Mouse (Mus musculus) kidney, embryonic 15.5 days (tissue): ENCODE measurements around the gene Twf2. TPM values are rescaled to one million over a fixed set of nuclear protein-coding genes. Genes with fewer than 3 reads are reported as not detected.
A peak's percentile ranks its signal among the peaks of the same experiment; 100 is the strongest.

Source experiments
- ATAC-seq: fragments of 200-750 bp; cut with Nextera tagmentation; replicated peaks from 2 replicates; pipeline ENCODE4 v1.8.0; 2017; ENCODE audit warnings: moderate TSS enrichment; ENCODE audit not compliant: low FRiP score
- H3K27ac ChIP-seq: fragments of 300-500 bp; sonication (generic); 2 replicates; pipeline ENCODE4 v1.5.1; 2015; ENCODE audit warnings: mild to moderate bottlenecking, inconsistent platforms
- H3K27me3 ChIP-seq: fragments of 300-500 bp; sonication (generic); 2 replicates; pipeline ENCODE4 v1.6.1; 2015; ENCODE audit warnings: inconsistent platforms
- H3K36me3 ChIP-seq: fragments of 300-500 bp; sonication (generic); 2 replicates; pipeline ENCODE4 v1.6.1; 2015; ENCODE audit warnings: inconsistent platforms
- H3K4me1 ChIP-seq: fragments of 300-500 bp; sonication (generic); 2 replicates; pipeline ENCODE4 v1.6.1; 2015; ENCODE audit warnings: inconsistent platforms
- H3K4me2 ChIP-seq: fragments of 300-500 bp; sonication (generic); 2 replicates; pipeline ENCODE4 v1.6.1; 2015; ENCODE audit warnings: moderate library complexity, mild to moderate bottlenecking, inconsistent platforms
- H3K4me3 ChIP-seq: fragments of 300-500 bp; sonication (generic); replicated peaks from 2 replicates; pipeline ENCODE4 v1.5.1; 2015; ENCODE audit warnings: mild to moderate bottlenecking, inconsistent platforms
- H3K9ac ChIP-seq: fragments of 300-500 bp; sonication (generic); 2 replicates; pipeline ENCODE4 v1.6.1; 2015; ENCODE audit warnings: mild to moderate bottlenecking, inconsistent platforms
- H3K9me3 ChIP-seq: fragments of 300-500 bp; sonication (generic); replicated peaks from 2 replicates; pipeline ENCODE4 v1.6.1; 2016; ENCODE audit warnings: inconsistent platforms
- WGBS: fragments of 180-500 bp; shearing (Covaris S2); methylation state at CpG from one replicate; pipeline ENCODE4 v1.1.7; 2015; ENCODE audit warnings: mixed read lengths; 5-methylcytosine and 5-hydroxymethylcytosine counted together
- microRNA counts: library from miRNA; unstranded; fragments of <30 nt; microRNA quantifications from one replicate; lab custom pipeline; 2016
- microRNA-seq: library from miRNA; unstranded; fragments of <30 nt; microRNA quantifications from one replicate; pipeline ENCODE4, GENCODE M21; 2016
- polyA plus RNA-seq: library from polyadenylated mRNA; unstranded; fragments of >200 nt; fragmentation: Nextera tagmentation; extraction: Ambion mirVana; gene quantifications from 2 replicates; pipeline ENCODE4 v1.2.1, GENCODE M21; 2015

The Twf2 gene
- polyA plus RNA-seq, 1 experiment from 2014 or later = 73.4 TPM

DNA sequence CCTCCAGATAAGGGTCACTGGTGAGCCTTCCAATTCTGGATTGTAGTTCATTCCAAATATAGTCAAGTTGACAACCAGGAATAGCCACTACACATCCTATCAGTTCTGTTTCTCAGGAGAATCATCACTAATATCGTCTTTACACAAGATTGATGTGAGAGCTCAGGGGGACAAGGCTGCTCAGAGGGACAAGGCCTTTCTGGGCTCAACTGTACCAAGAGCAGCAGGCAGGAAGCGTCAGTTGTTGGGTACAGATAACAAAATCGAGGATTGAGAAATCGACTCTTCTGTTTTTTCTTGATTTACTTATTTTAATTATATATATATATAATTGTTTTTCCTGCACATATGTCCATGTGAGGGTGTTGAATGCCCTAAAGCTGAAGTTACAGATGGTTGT, 55.5 kb downstream of the Twf2 start:
- no peak overlapping the region for H3K4me2 ChIP-seq
- H3K4me3 ChIP-seq = no peak overlapping the region
- H3K36me3 ChIP-seq = no peaks in the 10 kb centered on the region
- no peak overlapping the region for H3K27ac ChIP-seq
- H3K9ac ChIP-seq = no peak overlapping the region
- H3K4me1 ChIP-seq = no peaks in the 10 kb centered on the region
- WGBS = 87% methylated on average over 4 of the region's 4 CpGs
- H3K27me3 ChIP-seq = no peaks in the 10 kb centered on the region
- no peaks in the 10 kb centered on the region for H3K9me3 ChIP-seq
- no peak for ATAC-seq

- no peak overlapping the region for H3K9ac ChIP-seq
- H3K27ac ChIP-seq = no peak overlapping the region
- no peak overlapping the region for H3K4me2 ChIP-seq
- no peaks in the 10 kb centered on the region for H3K4me1 ChIP-seq
- H3K4me3 ChIP-seq = no peak overlapping the region
- ATAC-seq = no peak
- no peaks in the 10 kb centered on the region for H3K9me3 ChIP-seq
- no peaks in the 10 kb centered on the region for H3K36me3 ChIP-seq
- 74% methylated on average over 5 of the region's 5 CpGs for WGBS
- H3K27me3 ChIP-seq = no peaks in the 10 kb centered on the region
Observed at GRCm38 (mm10) chr9:106258990-106259389, 56.1 kb downstream of the Twf2 start.

DNA sequence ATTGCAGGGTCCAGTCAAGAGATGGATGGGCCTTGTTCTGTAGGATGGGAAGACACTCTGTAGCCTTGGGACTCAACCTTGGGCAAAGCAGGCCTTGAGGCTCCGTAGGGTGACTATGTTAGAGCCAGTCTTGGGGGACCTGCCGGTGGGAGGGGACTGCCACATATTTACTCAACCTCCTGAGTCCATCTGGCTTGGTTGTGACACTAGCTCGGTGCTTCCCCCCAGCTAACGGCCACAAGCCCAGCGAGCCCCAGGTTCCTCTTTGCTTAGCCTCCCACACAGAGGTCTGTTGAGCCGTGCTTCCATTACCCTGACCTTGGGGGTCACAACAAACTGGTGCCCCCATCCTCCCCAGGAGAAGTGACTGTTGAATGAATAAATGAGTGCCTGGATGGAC, 58.1 kb downstream of the Twf2 start:
- H3K9me3 ChIP-seq = no peaks in the 10 kb centered on the region
- H3K27me3 ChIP-seq = no peaks in the 10 kb centered on the region
- H3K4me3 ChIP-seq = no peak overlapping the region
- H3K27ac ChIP-seq = no peak overlapping the region
- H3K9ac ChIP-seq = no peak overlapping the region
- no peak for ATAC-seq
- no peaks in the 10 kb centered on the region for H3K36me3 ChIP-seq
- WGBS = 69% methylated on average over 6 of the region's 6 CpGs
- H3K4me1 ChIP-seq = no peaks in the 10 kb centered on the region
- H3K4me2 ChIP-seq = no peak overlapping the region

DNA sequence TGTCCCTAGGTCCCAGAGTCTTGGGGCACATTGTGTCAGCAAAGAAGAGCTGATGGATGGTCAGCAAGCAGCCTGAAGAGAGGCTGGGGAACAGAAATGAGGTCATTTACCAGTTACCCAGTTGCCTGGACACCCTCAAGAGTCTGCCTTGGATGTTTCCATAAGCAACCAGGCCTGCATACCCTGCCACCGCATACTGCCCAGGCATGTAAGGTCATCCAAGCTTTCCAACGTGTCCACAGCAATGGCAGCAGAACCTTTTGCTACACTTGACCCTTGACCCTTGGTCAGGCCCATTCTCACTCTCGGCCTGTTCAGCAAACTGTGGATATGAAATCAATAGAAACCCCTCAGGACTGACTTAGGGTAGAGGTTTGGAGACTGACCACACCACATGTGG, 58.6 kb downstream of the Twf2 start:
- Histone ChIP-seq H3K9ac (no peak overlapping the region), H3K27ac (no peak overlapping the region), H3K4me2 (no peak overlapping the region), H3K4me3 (no peak overlapping the region), H3K36me3 (no peaks in the 10 kb centered on the region), H3K9me3 (no peaks in the 10 kb centered on the region), H3K27me3 (no peaks in the 10 kb centered on the region), H3K4me1 (no peaks in the 10 kb centered on the region)
- WGBS = 81% methylated on average over 3 of the region's 3 CpGs
- no peak for ATAC-seq

DNA sequence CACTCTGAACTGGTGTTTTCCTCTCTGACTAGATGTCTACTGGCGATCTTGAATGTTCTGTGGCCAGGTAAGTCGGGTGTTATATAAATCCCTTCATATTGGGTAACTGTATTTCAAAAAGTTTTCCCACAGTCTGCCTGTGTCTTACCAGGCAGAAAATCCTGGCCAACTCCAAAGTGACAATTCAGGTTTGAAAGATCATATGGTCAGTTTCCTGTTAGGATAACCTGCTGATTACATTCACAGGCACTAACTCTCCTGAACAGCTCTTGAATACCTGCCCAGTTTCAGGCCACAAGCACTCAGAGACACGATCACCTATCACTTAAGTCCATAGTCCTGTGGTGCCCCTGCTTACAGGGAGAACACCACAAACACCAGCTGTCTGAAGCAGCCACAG, 59.2 kb downstream of the Twf2 start:
- ATAC-seq = no peak
- Histone ChIP-seq H3K4me1 (no peaks in the 10 kb centered on the region), H3K36me3 (no peaks in the 10 kb centered on the region), H3K27me3 (no peaks in the 10 kb centered on the region), H3K4me2 (no peak overlapping the region), H3K9me3 (no peaks in the 10 kb centered on the region), H3K27ac (no peak overlapping the region), H3K4me3 (no peak overlapping the region), H3K9ac (no peak overlapping the region)
- WGBS = 87% methylated on average over 3 of the region's 3 CpGs

DNA sequence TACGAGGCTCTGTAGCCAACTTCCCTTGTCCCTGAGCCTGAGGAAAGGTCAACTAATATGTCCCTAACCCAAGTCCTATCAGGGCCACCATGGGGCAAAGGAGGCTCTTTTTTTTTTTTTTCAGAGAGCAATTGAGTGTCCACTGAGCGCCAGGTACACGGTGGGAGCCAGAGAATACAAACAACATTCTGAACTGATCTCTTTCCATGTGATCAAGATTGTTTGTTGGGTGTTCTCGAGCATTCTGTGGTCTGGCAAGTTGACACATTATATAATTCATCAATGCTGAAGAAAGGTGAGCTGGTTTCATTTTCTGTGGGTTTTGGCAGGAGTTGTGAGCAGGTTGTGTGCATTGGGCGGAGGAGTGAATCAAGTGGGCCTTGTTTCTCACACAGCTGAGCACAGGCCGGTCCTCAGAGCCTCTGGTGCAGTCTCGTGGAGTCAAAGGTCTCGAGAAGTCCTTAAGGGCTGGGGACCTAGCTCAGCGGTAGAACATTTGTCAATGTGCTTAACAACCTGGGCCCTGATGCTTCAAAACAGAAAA, 60.5 kb downstream of the Twf2 start:
- Histone ChIP-seq H3K4me1 (peaks cover 4% of the 10 kb centered on the region; the same call in 1 of the 2 replicates), H3K36me3 (no peaks in the 10 kb centered on the region), H3K27ac (no peak overlapping the region), H3K4me2 (no peak overlapping the region), H3K9me3 (no peaks in the 10 kb centered on the region), H3K4me3 (no peak overlapping the region), H3K9ac (no peak overlapping the region), H3K27me3 (no peaks in the 10 kb centered on the region)
- no peak for ATAC-seq
- 72% methylated on average over 9 of the region's 9 CpGs for WGBS

MicroRNA genes within 50 kb of the gene (microRNA counts, 519-probe panel; counts per million panel counts)
- 4,326 counts per million, percentile 98 among the panel's probes with 10 or more counts for microRNA mmu-let-7g (lab: Ali Mortazavi, UCI)

Small RNA genes lying within 50 kb of the gene (microRNA-seq; reads per million reads assigned to microRNA genes)
- 4.3 reads per million, percentile 21 among the genes with 10 or more reads in this experiment for gene Mir135a-1
- gene Mirlet7g = 58,331 reads per million, percentile 99 among the genes with 10 or more reads in this experiment

Other genes with a start within 250 kb of the Twf2 start
- 0.37 and 0.42 TPM in 2 replicates for gene Col6a5, start 242.5 kb upstream of the Twf2 start, polyA plus RNA-seq
- gene Col6a4, start 106.3 kb upstream of the Twf2 start, polyA plus RNA-seq = 0.55 and 0.64 TPM in 2 replicates
- gene Glyctk, start 45.0 kb upstream of the Twf2 start, polyA plus RNA-seq = 7.9 and 9.4 TPM in 2 replicates
- gene Wdr82, start 32.2 kb upstream of the Twf2 start, polyA plus RNA-seq = 21.9 and 28.3 TPM in 2 replicates
- gene Ppm1m, start 3.4 kb upstream of the Twf2 start, polyA plus RNA-seq = 49.0 and 55.1 TPM in 2 replicates
- gene Tlr9, start 19.5 kb downstream of the Twf2 start, polyA plus RNA-seq = 0.09 TPM in 1 of 2 replicates, not detected in the other
- gene Alas1, start 45.5 kb downstream of the Twf2 start, polyA plus RNA-seq = 104 and 121 TPM in 2 replicates
- gene Poc1a, start 78.0 kb downstream of the Twf2 start, polyA plus RNA-seq = 24.5 and 28.0 TPM in 2 replicates
- gene Dusp7, start 165.5 kb downstream of the Twf2 start, polyA plus RNA-seq = 15.6 and 17.7 TPM in 2 replicates
- gene Rpl29, start 226.3 kb downstream of the Twf2 start, polyA plus RNA-seq = 1,077 and 1,119 TPM in 2 replicates
- gene Acy1, start 235.2 kb downstream of the Twf2 start, polyA plus RNA-seq = 49.9 and 52.0 TPM in 2 replicates
- 27.9 and 30.6 TPM in 2 replicates for gene Abhd14b, start 244.4 kb downstream of the Twf2 start, polyA plus RNA-seq
- 55.5 and 56.8 TPM in 2 replicates for gene Abhd14a, start 244.6 kb downstream of the Twf2 start, polyA plus RNA-seq